Mouse (Mus musculus): ENCODE measurements at regions not wholly inside any gene's neighbourhood (a gene's known extent, or its start where the extent isn't known, plus 50 kb on each side); places are given as distances from the start of the nearest gene placed in this dataset.

DNA sequence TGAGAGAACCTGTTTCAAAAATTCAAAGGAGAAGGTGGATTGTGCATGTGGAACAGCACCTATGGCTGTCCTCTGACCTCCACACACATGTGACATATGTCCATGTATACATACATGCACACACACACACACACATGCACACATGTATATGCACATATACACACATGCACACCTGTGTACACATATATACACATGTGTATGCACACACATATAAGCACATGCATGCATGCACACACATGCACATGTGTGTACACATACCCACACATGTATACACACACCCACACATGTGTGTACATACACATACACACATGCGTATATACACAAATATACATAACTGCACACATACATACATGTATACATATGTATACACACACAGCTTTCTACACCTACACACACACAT, 326.1 kb upstream of the Runx1 start:
- 98% methylated on average over 1 of the region's 1 CpGs for WGBS
- DNase-seq (ENCODE audit: low spot score) (no peak), ATAC-seq (replicated peaks; ENCODE audit: low FRiP score, low TSS enrichment, low read depth) (no peak)
- H3K4me2 ChIP-seq (ENCODE audit: low read length) = no peak overlapping the region
- no peaks in the 10 kb centered on the region for H3K36me3 ChIP-seq (ENCODE audit: control insufficient read depth, insufficient read depth, low read length)
- H3K9me3 ChIP-seq (ENCODE audit: control insufficient read depth, low read length) = no peaks in the 10 kb centered on the region
- no peak overlapping the region for H3K4me3 ChIP-seq (ENCODE audit: low read depth, low read length)
- H3K27ac ChIP-seq (ENCODE audit: low read depth) = no peak overlapping the region
- H3K9ac ChIP-seq (ENCODE audit: low read length) = no peak overlapping the region
- no peaks in the 10 kb centered on the region for H3K27me3 ChIP-seq (replicated peaks; ENCODE audit: control insufficient read depth, insufficient read depth, low read length)
- no peaks in the 10 kb centered on the region for H3K4me1 ChIP-seq (replicated peaks; ENCODE audit: control insufficient read depth, insufficient read depth, low read length)

DNA sequence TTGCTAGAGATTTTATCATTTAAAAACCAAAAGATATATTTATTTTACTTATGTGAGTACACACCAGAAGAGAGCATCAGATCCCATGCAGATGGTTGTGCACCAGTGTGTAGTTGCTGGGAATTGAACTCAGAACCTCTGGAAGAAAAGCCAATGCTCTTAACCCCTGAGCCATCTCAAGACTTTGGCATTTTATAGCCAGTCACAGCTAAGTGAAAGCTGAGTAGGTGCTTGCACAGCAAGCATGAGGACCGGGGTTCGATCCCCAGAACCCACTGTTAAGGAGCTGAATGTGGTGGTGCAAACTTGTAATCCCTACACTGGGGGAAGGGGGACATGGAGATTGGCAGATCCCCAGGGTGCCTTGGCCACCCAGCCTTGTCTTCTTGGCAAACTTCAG, 325.7 kb upstream of the Runx1 start:
- no peak for ATAC-seq (replicated peaks; ENCODE audit: low FRiP score, low TSS enrichment, low read depth)
- no peak for DNase-seq (ENCODE audit: low spot score)
- no peaks in the 10 kb centered on the region for H3K27me3 ChIP-seq (replicated peaks; ENCODE audit: control insufficient read depth, insufficient read depth, low read length)
- H3K9ac ChIP-seq (ENCODE audit: low read length) = no peak overlapping the region
- no peaks in the 10 kb centered on the region for H3K4me1 ChIP-seq (replicated peaks; ENCODE audit: control insufficient read depth, insufficient read depth, low read length)
- no peak overlapping the region for H3K4me3 ChIP-seq (ENCODE audit: low read depth, low read length)
- H3K9me3 ChIP-seq (ENCODE audit: control insufficient read depth, low read length) = no peaks in the 10 kb centered on the region
- H3K4me2 ChIP-seq (ENCODE audit: low read length) = no peak overlapping the region
- 85% methylated on average over 2 of the region's 2 CpGs for WGBS
- H3K36me3 ChIP-seq (ENCODE audit: control insufficient read depth, insufficient read depth, low read length) = no peaks in the 10 kb centered on the region
- no peak overlapping the region for H3K27ac ChIP-seq (ENCODE audit: low read depth)

DNA sequence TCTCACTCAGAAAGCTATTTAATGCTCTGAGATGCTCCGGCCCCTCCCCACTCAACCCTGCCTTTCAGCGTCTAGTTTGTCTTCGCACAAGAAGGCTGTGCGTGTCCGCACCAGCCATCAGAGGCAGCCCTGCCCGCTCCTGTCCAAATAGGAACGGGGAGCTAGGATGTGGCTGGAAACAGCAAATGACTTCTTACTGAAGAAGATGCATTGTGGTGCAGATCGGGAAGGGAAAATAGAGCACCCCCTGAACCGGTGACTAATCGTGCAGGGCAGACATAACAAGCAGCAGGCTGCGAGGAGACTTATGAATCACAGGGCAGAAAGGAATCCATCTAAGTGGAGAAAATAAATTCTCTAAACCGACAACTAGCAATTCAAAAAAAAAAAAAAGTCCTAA, 324.5 kb upstream of the Runx1 start:
- Histone ChIP-seq H3K9ac (ENCODE audit: low read length) (no peak overlapping the region), H3K27me3 (replicated peaks; ENCODE audit: control insufficient read depth, insufficient read depth, low read length) (no peaks in the 10 kb centered on the region), H3K9me3 (ENCODE audit: control insufficient read depth, low read length) (no peaks in the 10 kb centered on the region), H3K4me3 (ENCODE audit: low read depth, low read length) (no peak overlapping the region), H3K36me3 (ENCODE audit: control insufficient read depth, insufficient read depth, low read length) (no peaks in the 10 kb centered on the region), H3K4me1 (replicated peaks; ENCODE audit: control insufficient read depth, insufficient read depth, low read length) (no peaks in the 10 kb centered on the region), H3K4me2 (ENCODE audit: low read length) (peak overlapping the region; percentile 12), H3K27ac (ENCODE audit: low read depth) (no peak overlapping the region)
- 52% methylated on average over 12 of the region's 12 CpGs for WGBS
- ATAC-seq (replicated peaks; ENCODE audit: low FRiP score, low TSS enrichment, low read depth) (no peak), DNase-seq (ENCODE audit: low spot score) (no peak)

DNA sequence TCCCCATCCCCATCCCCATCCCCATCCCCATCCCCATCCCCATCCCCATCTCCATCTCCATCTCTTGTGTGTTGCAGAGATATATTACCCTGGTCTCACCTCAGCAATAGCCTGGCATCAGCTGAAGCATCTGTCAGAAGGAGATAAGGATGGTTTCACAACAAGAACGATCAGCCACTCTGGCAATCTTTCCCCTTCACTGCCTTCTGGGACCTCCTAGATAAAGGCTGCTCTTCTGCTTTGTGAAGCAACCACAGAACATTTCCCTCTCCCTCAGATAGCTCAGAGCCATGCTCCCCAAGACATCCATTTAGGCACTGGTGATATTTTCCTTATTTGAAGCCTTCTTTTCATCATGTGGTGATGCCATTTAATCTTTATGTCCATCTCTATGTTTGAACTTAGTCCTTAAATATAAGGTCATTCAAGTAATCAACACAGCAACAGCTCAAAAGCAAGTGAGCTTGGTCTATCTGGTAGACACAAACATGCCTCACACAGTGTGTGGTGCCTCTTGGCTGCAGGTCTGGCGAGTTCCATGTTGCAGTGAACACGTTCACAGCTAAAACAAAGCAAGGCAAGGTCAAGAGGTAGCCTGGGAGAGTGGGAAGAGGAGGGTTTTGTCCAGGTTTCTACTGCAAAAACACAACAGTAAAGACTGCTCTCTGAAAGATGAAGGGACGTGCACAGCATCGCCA, 321.7 kb upstream of the Runx1 start:
- Histone ChIP-seq H3K9me3 (ENCODE audit: control insufficient read depth, low read length) (no peaks in the 10 kb centered on the region), H3K27ac (ENCODE audit: low read depth) (no peak overlapping the region), H3K4me3 (ENCODE audit: low read depth, low read length) (no peak overlapping the region), H3K9ac (ENCODE audit: low read length) (no peak overlapping the region), H3K27me3 (replicated peaks; ENCODE audit: control insufficient read depth, insufficient read depth, low read length) (no peaks in the 10 kb centered on the region), H3K36me3 (ENCODE audit: control insufficient read depth, insufficient read depth, low read length) (no peaks in the 10 kb centered on the region), H3K4me1 (replicated peaks; ENCODE audit: control insufficient read depth, insufficient read depth, low read length) (no peaks in the 10 kb centered on the region), H3K4me2 (ENCODE audit: low read length) (no peak overlapping the region)
- DNase-seq (ENCODE audit: low spot score) (no peak), ATAC-seq (replicated peaks; ENCODE audit: low FRiP score, low TSS enrichment, low read depth) (no peak)
- WGBS = 77% methylated on average over 5 of the region's 5 CpGs

GRCm38 (mm10) chr16:93146812-93147211, 320.9 kb upstream of the Runx1 start:
- Histone ChIP-seq H3K9ac (ENCODE audit: low read length) (no peak overlapping the region), H3K4me1 (replicated peaks; ENCODE audit: control insufficient read depth, insufficient read depth, low read length) (no peaks in the 10 kb centered on the region), H3K27me3 (replicated peaks; ENCODE audit: control insufficient read depth, insufficient read depth, low read length) (no peaks in the 10 kb centered on the region), H3K36me3 (ENCODE audit: control insufficient read depth, insufficient read depth, low read length) (no peaks in the 10 kb centered on the region), H3K9me3 (ENCODE audit: control insufficient read depth, low read length) (no peaks in the 10 kb centered on the region), H3K4me2 (ENCODE audit: low read length) (no peak overlapping the region), H3K27ac (ENCODE audit: low read depth) (no peak overlapping the region), H3K4me3 (ENCODE audit: low read depth, low read length) (no peak overlapping the region)
- ATAC-seq (replicated peaks; ENCODE audit: low FRiP score, low TSS enrichment, low read depth) (no peak), DNase-seq (ENCODE audit: low spot score) (no peak)
- 55% methylated on average over 3 of the region's 3 CpGs for WGBS

- H3K27ac ChIP-seq (ENCODE audit: low read depth) = no peak overlapping the region
- 74% methylated on average over 3 of the region's 3 CpGs for WGBS
- no peak overlapping the region for H3K9ac ChIP-seq (ENCODE audit: low read length)
- no peaks in the 10 kb centered on the region for H3K36me3 ChIP-seq (ENCODE audit: control insufficient read depth, insufficient read depth, low read length)
- no peaks in the 10 kb centered on the region for H3K4me1 ChIP-seq (replicated peaks; ENCODE audit: control insufficient read depth, insufficient read depth, low read length)
- no peaks in the 10 kb centered on the region for H3K27me3 ChIP-seq (replicated peaks; ENCODE audit: control insufficient read depth, insufficient read depth, low read length)
- ATAC-seq (replicated peaks; ENCODE audit: low FRiP score, low TSS enrichment, low read depth) (no peak), DNase-seq (ENCODE audit: low spot score) (no peak)
- H3K9me3 ChIP-seq (ENCODE audit: control insufficient read depth, low read length) = no peaks in the 10 kb centered on the region
- H3K4me3 ChIP-seq (ENCODE audit: low read depth, low read length) = no peak overlapping the region
- no peak overlapping the region for H3K4me2 ChIP-seq (ENCODE audit: low read length)
These were observed 319.7 kb upstream of the Runx1 start for GRCm38 (mm10) chr16:93145617-93146016.

GRCm38 (mm10) chr16:93144033-93144432, 318.1 kb upstream of the Runx1 start:
- Histone ChIP-seq H3K9ac (ENCODE audit: low read length) (no peak overlapping the region), H3K36me3 (ENCODE audit: control insufficient read depth, insufficient read depth, low read length) (no peaks in the 10 kb centered on the region), H3K27ac (ENCODE audit: low read depth) (no peak overlapping the region), H3K27me3 (replicated peaks; ENCODE audit: control insufficient read depth, insufficient read depth, low read length) (no peaks in the 10 kb centered on the region), H3K4me2 (ENCODE audit: low read length) (no peak overlapping the region), H3K4me1 (replicated peaks; ENCODE audit: control insufficient read depth, insufficient read depth, low read length) (no peaks in the 10 kb centered on the region), H3K4me3 (ENCODE audit: low read depth, low read length) (no peak overlapping the region), H3K9me3 (ENCODE audit: control insufficient read depth, low read length) (no peaks in the 10 kb centered on the region)
- ATAC-seq (replicated peaks; ENCODE audit: low FRiP score, low TSS enrichment, low read depth) (no peak), DNase-seq (ENCODE audit: low spot score) (no peak)
- WGBS = 91% methylated on average over 5 of the region's 5 CpGs

DNA sequence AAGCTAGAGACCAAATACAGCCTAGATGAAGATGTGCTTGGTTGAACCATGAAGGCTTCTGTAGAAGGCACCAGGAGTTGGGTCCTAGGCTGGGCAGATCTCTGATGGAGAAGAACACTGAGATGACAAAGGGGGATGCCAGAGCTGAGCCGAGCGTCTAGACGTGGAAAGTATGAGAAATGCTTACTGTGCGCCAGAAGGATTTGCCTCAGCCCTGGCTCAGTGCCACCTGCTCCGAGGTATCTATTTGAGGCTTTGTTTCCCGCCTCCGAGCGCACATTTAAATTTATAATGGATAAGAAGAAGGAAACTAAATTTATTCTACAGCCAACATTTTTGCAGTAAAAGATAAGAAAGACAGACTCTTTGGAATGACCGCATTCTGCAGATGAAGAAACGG, 317.2 kb upstream of the Runx1 start:
- Histone ChIP-seq H3K9ac (ENCODE audit: low read length) (no peak overlapping the region), H3K4me3 (ENCODE audit: low read depth, low read length) (no peak overlapping the region), H3K9me3 (ENCODE audit: control insufficient read depth, low read length) (no peaks in the 10 kb centered on the region), H3K4me2 (ENCODE audit: low read length) (no peak overlapping the region), H3K27ac (ENCODE audit: low read depth) (no peak overlapping the region), H3K27me3 (replicated peaks; ENCODE audit: control insufficient read depth, insufficient read depth, low read length) (no peaks in the 10 kb centered on the region), H3K4me1 (replicated peaks; ENCODE audit: control insufficient read depth, insufficient read depth, low read length) (no peaks in the 10 kb centered on the region), H3K36me3 (ENCODE audit: control insufficient read depth, insufficient read depth, low read length) (no peaks in the 10 kb centered on the region)
- no peak for DNase-seq (ENCODE audit: low spot score)
- WGBS = 78% methylated on average over 10 of the region's 10 CpGs
- no peak for ATAC-seq (replicated peaks; ENCODE audit: low FRiP score, low TSS enrichment, low read depth)

DNA sequence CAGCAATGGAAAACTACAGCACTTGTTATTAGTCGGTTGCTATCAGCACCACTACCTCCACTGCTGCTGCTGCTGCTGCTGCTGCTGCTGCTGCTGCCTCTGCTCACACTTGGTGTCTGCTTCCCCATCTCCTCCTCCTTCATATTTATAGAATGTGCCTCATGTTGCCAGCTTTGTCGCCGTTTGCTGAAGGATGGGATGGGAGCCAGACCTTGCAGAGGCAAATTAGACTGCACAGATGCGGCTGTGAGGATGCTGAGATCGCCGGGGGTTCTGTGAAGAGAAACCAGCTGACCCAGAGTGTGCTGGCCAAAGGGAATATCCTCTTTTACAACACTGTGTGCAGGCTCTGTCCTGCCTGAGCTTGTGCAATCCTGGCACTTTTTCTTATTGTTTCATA, 316.0 kb upstream of the Runx1 start:
- Histone ChIP-seq H3K4me2 (ENCODE audit: low read length) (no peak overlapping the region), H3K9me3 (ENCODE audit: control insufficient read depth, low read length) (no peaks in the 10 kb centered on the region), H3K36me3 (ENCODE audit: control insufficient read depth, insufficient read depth, low read length) (no peaks in the 10 kb centered on the region), H3K27ac (ENCODE audit: low read depth) (no peak overlapping the region), H3K4me3 (ENCODE audit: low read depth, low read length) (no peak overlapping the region), H3K4me1 (replicated peaks; ENCODE audit: control insufficient read depth, insufficient read depth, low read length) (no peaks in the 10 kb centered on the region), H3K9ac (ENCODE audit: low read length) (no peak overlapping the region), H3K27me3 (replicated peaks; ENCODE audit: control insufficient read depth, insufficient read depth, low read length) (no peaks in the 10 kb centered on the region)
- no peak for ATAC-seq (replicated peaks; ENCODE audit: low FRiP score, low TSS enrichment, low read depth)
- DNase-seq (ENCODE audit: low spot score) = no peak
- 66% methylated on average over 6 of the region's 6 CpGs for WGBS

All from intestine, embryonic 14.5 days (tissue).